Mouse (Mus musculus) frontal cortex, adult 2 months (tissue): ENCODE measurements around the gene Fhl1. TPM values are rescaled to one million over a fixed set of nuclear protein-coding genes. Genes with fewer than 3 reads are reported as not detected.

Experiments
- DNase-seq, 2 experiments: peaks; one replicate each; pipeline ENCODE4 v3.0.0; 2022; ENCODE audit warnings: low spot score in 1 of 2; ENCODE audit errors: extremely low spot score in 1 of 2
- polyA plus RNA-seq: library from polyadenylated mRNA; depleted of rRNA; stranded (reverse); fragments of >200 nt; gene quantifications from 2 replicates; pipeline ENCODE4 v1.2.3, GENCODE M21; 2012; rRNA removed

Fhl1 gene
- 249 and 284 TPM in 2 replicates for polyA plus RNA-seq

DNA sequence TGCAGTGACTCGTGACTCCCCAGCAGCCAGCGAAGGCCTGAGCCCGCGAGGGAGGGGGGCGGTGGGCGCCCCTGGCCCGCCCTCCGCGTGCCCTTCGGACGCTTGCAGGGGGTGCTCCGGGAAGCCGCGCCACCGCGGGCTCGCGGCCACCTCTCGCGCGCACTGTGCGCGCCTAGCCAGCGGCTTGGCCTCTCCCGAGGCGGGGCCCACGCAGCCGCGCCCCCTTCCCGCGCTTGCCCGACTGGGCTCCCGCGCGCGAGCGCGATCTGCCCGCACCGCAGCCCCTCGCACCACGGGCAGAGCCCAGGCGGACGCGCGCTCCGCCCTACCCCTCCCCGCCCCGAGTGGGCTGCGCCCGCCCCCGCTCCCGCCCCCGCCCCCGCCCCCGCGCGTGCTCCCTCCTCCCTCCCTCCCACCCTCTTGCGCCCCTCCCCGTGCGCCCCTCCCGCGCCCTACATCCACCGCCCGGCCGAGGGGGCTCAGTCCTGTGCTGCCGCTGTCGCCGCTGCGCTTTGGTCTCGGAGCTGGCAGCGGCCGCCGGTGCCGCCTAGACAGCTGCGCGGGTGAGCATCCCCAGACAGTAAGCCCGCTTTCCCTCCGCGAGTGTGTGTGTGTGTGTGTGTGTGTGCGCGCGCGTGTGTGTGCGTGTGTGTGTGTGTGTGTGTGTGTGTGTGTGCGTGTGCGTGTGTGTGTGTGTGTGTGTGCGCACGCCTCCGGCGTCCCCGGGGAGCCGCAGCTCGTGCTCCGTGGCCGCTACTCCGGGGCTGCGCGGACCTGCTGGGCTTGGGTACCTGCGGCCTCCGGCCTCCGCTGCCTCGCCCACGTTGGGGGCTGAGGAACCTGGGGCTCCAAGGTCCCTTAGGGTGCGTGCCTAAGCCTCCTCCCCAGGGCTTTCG, at the start of gene Fhl1:
Fhl1 (plus strand) TSS at position 482 of the 896 bp plus-strand sequence.
- peak in 1 of 2 experiments; percentile 33 for DNase-seq

DNA sequence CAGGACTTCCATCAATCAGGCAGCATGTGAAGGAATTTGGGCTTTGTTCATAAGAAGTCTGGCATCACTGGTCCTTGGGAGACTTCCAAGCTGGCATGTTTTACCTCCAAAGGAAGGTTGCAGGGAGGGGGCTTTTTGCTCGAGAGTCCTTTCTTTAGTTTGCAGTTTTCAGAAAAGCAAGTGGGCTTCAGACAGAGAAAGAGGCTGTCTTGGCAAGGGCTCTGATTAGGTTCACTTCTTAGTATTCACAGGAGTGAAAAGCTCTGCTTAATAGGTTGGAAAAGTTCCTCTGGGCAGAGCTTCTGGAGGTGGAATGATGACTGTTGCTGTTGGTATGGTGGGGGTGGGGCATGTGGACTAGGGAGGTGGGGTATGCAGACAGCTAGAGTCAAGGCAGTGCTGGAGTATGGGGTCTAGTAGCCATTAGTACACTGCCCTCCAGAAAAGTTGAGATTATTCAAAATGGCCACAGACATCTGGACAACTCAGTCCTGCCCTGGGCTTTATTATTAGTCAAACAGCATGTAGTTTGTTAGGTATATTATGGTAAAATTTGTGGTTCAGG, 49.3 kb upstream of the Fhl1 start:
- no peak for DNase-seq

DNA sequence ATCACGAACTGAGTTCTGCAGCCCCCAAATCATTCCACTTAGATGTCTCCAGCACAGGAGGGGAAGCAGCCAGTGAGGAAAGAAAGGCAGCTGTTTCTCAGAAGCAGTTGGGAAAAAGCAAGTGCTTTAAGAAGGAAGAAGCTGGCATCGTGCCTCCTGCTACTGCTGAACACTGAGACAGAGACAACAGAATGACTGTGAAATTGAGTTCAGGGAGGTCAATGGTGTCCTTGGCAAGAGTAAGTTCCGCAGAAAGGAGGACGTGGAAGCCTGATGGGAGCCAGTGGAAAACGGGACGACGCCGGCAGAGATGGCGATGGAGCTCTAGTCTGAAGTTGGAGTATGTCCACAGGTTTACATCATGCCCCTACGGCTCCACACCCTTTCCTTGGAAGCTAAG, 48.1 kb upstream of the Fhl1 start:
- no peak for DNase-seq

DNA sequence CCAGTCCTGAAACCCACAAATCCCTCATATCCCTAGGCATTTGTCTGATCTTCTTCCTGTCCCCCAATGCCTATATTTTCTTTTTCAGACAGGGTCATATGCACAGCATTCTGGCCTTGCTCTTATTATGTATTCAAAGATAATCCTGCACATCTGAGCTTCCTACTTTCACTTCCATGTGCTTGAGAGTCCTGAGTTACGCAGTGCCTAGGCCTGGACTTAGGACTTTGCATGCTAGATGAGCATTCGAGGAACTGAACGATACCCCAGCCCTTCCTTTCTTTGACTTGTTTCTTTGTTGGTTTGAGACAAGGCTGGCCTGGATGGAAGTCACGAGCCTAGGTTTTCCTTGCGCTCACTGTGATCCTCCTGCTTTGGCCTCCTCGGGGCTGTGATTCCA, 39.0 kb upstream of the Fhl1 start:
- no peak for DNase-seq

- DNase-seq = no peak
These were observed 37.0 kb upstream of the Fhl1 start for GRCm38 (mm10) chrX:56694539-56694938.

DNA sequence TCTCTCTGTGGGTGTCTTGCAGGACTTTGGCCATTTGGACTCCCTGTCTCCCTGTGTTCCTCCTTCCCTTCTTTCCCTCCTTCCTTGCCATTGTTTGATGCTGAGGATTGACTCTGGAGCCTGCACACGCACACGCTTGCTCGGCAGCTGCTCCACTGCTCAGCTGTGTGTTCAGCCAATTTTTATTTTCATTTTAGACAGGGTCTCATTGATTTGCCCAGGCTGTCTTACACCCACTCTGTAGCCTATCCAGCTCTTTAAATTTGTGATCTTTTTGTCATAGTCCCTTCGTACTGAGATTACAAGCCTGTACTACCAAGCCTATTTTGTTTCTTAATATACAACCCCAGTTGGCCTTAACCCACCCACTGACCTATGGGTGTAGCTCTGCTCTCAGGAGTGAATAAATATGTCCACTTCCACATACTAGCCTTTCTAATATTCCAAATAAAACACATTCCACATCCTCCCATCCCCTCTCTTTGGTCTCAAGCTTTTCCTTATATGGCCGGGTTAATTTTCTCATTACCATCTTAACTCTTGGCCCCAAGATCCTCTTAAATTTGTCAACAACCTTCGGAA, 34.3 kb upstream of the Fhl1 start:
- DNase-seq = no peak

DNA sequence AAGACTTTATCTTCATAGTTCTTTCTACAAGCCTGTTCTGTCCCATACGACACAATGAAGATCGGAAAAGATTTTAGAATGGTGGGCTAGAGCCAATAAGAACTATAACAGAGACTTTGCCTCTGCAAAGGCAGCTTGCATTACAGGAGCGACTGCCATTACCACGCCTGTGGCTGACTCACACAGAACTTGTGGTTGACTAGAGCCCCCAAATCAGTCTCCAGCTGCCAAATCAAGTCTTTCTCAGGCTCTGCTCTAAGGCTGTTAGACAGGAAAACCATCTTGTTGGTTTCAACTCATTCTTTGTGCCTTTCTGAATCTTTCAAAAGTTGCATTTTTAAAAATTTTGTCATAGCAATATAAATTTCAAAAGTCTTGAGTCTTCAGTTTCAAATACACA, 33.7 kb upstream of the Fhl1 start:
- DNase-seq = no peak

- no peak for DNase-seq
These were observed 30.3 kb upstream of the Fhl1 start for GRCm38 (mm10) chrX:56701261-56701660.

- DNase-seq = no peak
These were observed 27.5 kb upstream of the Fhl1 start for GRCm38 (mm10) chrX:56703965-56704562.

GRCm38 (mm10) chrX:56708592-56709370, 22.8 kb upstream of the Fhl1 start:
- no peak for DNase-seq

DNA sequence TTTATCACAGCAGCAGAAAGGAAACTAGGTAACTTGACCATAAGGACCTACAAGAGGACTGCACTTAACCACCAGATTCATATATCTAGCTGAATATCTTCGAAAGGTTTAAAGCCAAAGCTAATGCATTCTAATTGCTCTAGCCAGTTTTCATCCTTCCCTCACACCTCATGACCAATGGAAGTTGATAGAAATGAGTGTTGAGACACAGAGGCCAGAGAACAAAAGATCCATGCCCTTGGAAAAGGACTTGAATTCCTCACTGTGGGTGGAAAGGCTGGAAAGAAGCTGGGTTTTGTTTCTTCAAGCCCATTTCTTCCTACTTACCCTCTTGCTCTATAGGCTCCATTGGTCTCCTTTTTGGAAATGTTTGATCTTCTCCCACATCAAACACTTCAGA, 21.1 kb upstream of the Fhl1 start:
- no peak for DNase-seq

- DNase-seq = no peak
These were observed 18.9 kb upstream of the Fhl1 start for GRCm38 (mm10) chrX:56712666-56713065.

- DNase-seq = peak in 1 of 2 experiments; percentile 19
These were observed 9.0 kb upstream of the Fhl1 start for GRCm38 (mm10) chrX:56722559-56722958.

GRCm38 (mm10) chrX:56728507-56728906, 3.1 kb upstream of the Fhl1 start:
- DNase-seq = no peak

- no peak for DNase-seq
These were observed 720 bp upstream of the Fhl1 start for GRCm38 (mm10) chrX:56730828-56731305.

- DNase-seq = no peak
These were observed 814 bp downstream of the Fhl1 start for GRCm38 (mm10) chrX:56732401-56732800.

- DNase-seq = no peak
These were observed 2.8 kb downstream of the Fhl1 start for GRCm38 (mm10) chrX:56734436-56734835.

DNA sequence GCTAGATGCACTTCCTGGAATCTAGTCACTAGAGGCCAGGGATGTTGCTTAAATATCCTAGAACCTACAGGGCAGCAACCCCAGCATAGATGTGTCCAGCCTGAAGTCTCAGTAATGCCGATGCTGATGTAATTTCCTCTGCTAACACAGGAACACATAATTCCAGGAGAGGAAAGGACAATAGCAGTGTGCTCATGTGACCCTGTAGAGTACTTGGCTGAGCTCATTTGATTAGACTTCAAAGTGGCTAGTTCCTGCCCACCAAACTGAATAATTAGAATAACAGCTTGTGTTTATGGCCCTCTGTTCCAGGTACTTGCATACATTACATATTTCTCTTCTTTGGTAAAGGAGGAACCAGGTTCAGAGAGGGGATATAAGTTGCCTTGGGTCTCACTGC, 4.6 kb downstream of the Fhl1 start:
- DNase-seq = no peak

DNA sequence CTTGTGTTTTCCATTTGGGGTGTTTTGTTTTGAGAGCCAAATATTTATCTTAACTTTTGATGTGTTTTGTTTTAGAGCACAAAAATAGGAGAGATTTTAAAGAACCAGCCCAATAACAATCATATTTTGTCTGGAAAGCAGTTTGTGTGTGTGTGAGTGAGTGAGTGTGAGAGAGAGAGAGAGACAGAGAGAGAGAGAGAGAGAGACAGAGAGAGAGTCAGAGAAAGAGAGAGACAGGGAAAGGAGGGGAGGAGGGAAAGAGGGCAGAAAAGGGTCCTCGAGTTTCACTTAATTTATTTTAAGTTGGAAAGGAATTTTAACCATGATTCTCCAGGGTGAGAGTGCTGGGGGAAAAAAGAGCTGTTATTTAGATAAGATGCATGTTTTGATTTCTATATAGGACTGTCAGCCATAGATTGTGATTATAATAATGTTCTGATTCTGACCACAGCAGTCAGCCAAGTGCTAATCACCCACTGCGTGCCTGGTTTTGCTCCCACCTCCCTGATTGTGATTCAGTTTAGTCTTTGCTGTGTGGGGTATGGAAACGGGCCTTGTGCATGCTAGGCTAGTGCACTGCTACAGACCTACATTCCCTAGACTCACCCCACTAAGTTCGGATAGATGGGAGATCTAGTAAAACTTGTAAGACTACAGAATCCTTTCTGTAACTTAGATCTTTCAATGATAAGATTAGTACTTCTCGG, 6.4 kb downstream of the Fhl1 start:
- DNase-seq = no peak

- no peak for DNase-seq
These were observed 9.8 kb downstream of the Fhl1 start for GRCm38 (mm10) chrX:56741428-56741827.
